Mouse (Mus musculus): ENCODE data around the gene Myh13. TPM values are rescaled to one million over a fixed set of nuclear protein-coding genes. Genes with fewer than 3 reads are reported as not detected.

The Myh13 gene
- polyA plus RNA-seq, 1 experiment: not detected

GRCm38 (mm10) chr11:67353011-67353410 lies 31.6 kb downstream of the Myh13 start:
- no peak overlapping the region for H3K4me3 ChIP-seq (ENCODE audit: insufficient read depth, low read length)
- no peaks in the 10 kb centered on the region for H3K4me1 ChIP-seq (ENCODE audit: control insufficient read depth, insufficient read depth, low read length)
- TF ChIP-seq CTCF (IDR thresholded peaks at IDR 0.05; ENCODE audit: low read depth, low read length) (no peak), POLR2A (IDR thresholded peaks at IDR 0.05; ENCODE audit: borderline replicate concordance, low read depth, low read length) (no peak)
- H3K27ac ChIP-seq (ENCODE audit: insufficient read depth, low read depth, low read length): no peak overlapping the region

DNA sequence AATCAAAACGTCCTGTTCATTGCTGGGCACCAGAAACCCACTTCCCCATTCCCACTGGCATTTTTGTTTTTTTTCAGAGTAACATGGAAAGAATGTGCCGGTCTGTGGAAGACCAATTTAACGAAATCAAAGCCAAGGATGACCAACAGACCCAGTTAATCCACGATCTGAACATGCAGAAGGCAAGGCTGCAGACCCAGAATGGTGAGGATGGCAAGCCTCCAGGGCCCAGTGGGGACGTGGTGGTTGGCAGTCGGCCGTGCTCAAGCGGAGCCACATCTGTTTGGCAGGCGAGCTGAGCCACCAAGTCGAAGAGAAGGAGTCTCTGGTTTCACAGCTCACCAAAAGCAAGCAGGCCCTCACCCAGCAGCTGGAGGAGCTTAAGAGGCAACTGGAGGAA lies 36.6 kb downstream of the Myh13 start:
- Histone ChIP-seq H3K4me3 (ENCODE audit: insufficient read depth, low read length) (no peak overlapping the region), H3K4me1 (ENCODE audit: control insufficient read depth, insufficient read depth, low read length) (no peaks in the 10 kb centered on the region)
- TF ChIP-seq POLR2A (IDR thresholded peaks at IDR 0.05; ENCODE audit: borderline replicate concordance, low read depth, low read length) (no peak), CTCF (IDR thresholded peaks at IDR 0.05; ENCODE audit: low read depth, low read length) (no peak)

DNA sequence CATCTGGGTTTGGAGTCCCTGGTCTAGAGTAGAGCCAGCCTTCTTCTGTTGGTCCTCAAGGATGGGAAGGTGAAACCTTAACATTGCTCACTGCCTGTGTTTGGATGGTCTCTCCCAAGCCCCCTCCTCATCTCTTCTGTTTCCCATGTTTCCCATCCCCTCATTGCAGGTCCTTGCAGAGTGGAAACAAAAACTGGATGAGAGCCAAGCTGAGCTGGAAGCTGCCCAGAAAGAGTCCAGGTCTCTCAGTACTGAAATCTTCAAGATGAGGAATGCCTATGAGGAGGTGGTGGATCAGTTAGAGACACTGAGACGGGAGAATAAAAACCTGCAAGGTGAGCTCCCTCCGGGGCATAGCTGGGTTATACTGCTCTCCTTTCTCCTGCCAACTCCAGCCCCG lies 40.8 kb downstream of the Myh13 start:
- TF ChIP-seq CTCF (IDR thresholded peaks at IDR 0.05; ENCODE audit: low read depth, low read length) (no peak), POLR2A (IDR thresholded peaks at IDR 0.05; ENCODE audit: borderline replicate concordance, low read depth, low read length) (no peak)
- H3K4me3 ChIP-seq (ENCODE audit: insufficient read depth, low read length): no peak overlapping the region
- H3K4me1 ChIP-seq (ENCODE audit: control insufficient read depth, insufficient read depth, low read length): no peaks in the 10 kb centered on the region
- H3K27ac ChIP-seq (ENCODE audit: insufficient read depth, low read depth, low read length): no peak overlapping the region

More for the DNA sequence above, 36.6 kb downstream of the Myh13 start:
- H3K27ac ChIP-seq (ENCODE audit: insufficient read depth, low read depth, low read length): no peak overlapping the region

DNA sequence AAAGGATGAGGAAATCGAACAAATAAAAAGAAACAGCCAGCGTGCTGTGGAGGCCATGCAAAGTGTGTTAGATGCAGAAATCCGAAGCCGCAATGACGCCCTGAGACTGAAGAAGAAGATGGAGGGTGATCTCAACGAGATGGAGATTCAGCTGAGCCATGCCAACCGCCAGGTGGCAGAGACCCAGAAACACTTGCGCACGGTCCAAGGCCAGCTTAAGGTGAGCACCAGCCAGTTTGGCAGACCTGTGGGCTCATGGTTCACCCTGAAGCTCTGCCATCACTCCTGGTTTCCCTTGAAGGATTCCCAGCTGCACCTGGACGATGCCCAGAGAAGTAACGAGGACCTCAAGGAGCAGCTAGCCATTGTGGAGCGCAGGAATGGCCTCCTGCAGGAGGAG lies 43.1 kb downstream of the Myh13 start:
- TF ChIP-seq POLR2A (IDR thresholded peaks at IDR 0.05; ENCODE audit: borderline replicate concordance, low read depth, low read length): no peak
- TF ChIP-seq CTCF (IDR thresholded peaks at IDR 0.05; ENCODE audit: low read depth, low read length): no peak
- Histone ChIP-seq H3K4me1 (ENCODE audit: control insufficient read depth, insufficient read depth, low read length) (no peaks in the 10 kb centered on the region), H3K27ac (ENCODE audit: insufficient read depth, low read depth, low read length) (no peak overlapping the region), H3K4me3 (ENCODE audit: insufficient read depth, low read length) (no peak overlapping the region)

DNA sequence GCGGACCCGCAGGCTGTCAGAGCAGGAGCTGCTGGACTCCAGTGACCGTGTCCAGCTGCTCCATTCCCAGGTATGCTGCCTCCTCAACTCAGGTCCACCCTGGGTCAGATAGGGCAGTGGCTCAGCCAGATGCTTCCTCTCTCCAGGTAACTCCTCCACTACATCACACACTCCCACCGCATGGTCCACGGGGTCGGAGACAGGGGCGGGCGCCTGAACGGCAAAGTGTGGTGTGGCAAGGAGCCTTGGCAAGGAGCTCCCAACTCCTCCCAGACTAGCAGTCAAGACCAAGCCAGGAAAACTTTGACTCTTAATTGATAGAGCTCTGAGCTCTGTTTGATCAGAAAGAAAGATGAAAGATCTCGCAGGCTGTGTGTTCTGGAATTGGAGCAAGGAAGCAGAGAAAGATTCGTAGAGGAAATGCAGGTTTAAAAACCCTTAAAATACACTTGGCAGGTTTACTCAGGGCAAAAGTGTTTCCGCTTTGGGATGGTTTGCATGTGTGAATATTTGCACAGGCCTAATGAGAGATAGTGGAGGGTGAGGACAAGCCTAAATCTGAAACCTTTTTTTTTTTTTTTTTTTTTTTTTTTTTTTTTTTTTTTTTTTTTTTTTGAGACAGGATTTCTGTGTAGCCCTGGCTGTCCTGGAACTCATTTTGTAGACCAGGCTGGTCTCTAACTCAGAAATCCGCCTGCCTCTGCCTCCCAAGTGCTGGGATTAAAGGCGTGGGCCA lies 43.7 kb downstream of the Myh13 start:
- Histone ChIP-seq H3K4me3 (ENCODE audit: insufficient read depth, low read length) (no peak overlapping the region), H3K27ac (ENCODE audit: insufficient read depth, low read depth, low read length) (no peak overlapping the region), H3K4me1 (ENCODE audit: control insufficient read depth, insufficient read depth, low read length) (no peaks in the 10 kb centered on the region)
- no peak for TF ChIP-seq POLR2A (IDR thresholded peaks at IDR 0.05; ENCODE audit: borderline replicate concordance, low read depth, low read length)
- TF ChIP-seq CTCF (IDR thresholded peaks at IDR 0.05; ENCODE audit: low read depth, low read length): no peak

DNA sequence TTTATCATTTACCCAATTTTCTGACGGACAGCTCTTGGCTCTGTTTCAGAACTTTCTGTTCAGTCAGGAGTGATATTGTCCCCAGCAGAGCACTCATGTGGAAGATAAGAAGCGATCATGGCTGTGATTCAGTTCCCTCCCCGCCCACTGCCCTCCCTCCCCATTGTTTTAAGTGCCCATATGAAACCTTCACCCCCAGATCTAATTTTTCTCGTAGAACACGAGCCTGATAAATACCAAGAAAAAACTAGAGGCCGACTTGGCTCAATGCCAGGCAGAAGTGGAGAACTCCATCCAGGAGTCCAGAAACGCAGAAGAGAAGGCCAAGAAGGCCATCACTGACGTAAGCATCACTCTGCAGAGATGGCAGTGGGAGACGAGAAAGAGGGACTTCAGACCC lies 45.5 kb downstream of the Myh13 start:
- no peak overlapping the region for H3K27ac ChIP-seq (ENCODE audit: insufficient read depth, low read depth, low read length)
- TF ChIP-seq CTCF (IDR thresholded peaks at IDR 0.05; ENCODE audit: low read depth, low read length) (no peak), POLR2A (IDR thresholded peaks at IDR 0.05; ENCODE audit: borderline replicate concordance, low read depth, low read length) (no peak)
- H3K4me3 ChIP-seq (ENCODE audit: insufficient read depth, low read length): no peak overlapping the region
- H3K4me1 ChIP-seq (ENCODE audit: control insufficient read depth, insufficient read depth, low read length): no peaks in the 10 kb centered on the region

- Histone ChIP-seq H3K4me3 (ENCODE audit: insufficient read depth, low read length) (no peak overlapping the region), H3K27ac (ENCODE audit: insufficient read depth, low read depth, low read length) (no peak overlapping the region), H3K4me1 (ENCODE audit: control insufficient read depth, insufficient read depth, low read length) (no peaks in the 10 kb centered on the region)
- TF ChIP-seq POLR2A (IDR thresholded peaks at IDR 0.05; ENCODE audit: borderline replicate concordance, low read depth, low read length) (no peak), CTCF (IDR thresholded peaks at IDR 0.05; ENCODE audit: low read depth, low read length) (peak; percentile 35; the same call in 1 of the 2 replicates)
These were observed 51.9 kb downstream of the Myh13 start for GRCm38 (mm10) chr11:67373333-67373732.

GRCm38 (mm10) chr11:67376308-67376707 lies 54.9 kb downstream of the Myh13 start:
- H3K27ac ChIP-seq (ENCODE audit: insufficient read depth, low read depth, low read length): no peak overlapping the region
- TF ChIP-seq CTCF (IDR thresholded peaks at IDR 0.05; ENCODE audit: low read depth, low read length) (no peak), POLR2A (IDR thresholded peaks at IDR 0.05; ENCODE audit: borderline replicate concordance, low read depth, low read length) (no peak)
- H3K4me3 ChIP-seq (ENCODE audit: insufficient read depth, low read length): no peak overlapping the region
- peaks cover 3% of the 10 kb centered on the region; the same call in 1 of the 2 replicates for H3K4me1 ChIP-seq (ENCODE audit: control insufficient read depth, insufficient read depth, low read length)

DNA sequence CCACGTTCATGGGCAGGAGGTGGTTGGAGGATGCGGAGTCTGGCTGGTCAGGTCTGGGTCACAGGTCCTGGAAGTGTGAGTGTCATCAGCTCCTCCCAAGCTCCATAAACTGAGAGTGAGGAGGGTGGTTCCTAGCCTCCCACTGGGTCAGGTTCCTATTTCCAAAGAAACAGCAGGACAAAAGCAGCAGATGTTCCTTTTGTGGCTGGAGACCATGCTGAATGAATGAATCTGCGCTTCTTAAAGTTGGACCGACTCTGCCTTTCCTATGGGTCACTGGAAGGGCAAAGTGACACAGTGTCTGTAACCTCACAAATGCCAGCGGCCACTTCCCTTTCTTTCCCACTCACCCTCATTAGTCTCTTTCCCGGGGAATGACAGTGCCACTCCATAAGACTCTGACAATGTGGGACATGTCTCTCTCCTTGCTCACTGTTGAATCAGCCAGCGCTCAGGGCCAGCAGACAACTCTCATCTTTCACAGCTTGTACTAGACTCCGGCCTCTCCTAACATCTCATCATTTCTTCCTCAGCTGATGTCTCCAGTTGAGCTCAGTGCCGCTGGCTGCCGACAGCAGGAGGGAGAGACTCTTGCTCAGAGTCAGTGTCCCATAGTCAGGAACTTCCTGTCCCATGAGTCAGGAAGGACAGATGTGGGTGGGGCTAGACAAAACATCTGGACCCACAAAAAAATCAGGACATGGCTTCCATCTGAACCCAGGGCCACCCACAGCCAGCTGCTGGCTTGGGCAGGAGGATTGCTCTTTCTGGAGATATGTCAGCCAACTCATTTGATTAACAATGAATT lies 58.4 kb downstream of the Myh13 start:
- Histone ChIP-seq H3K27ac (ENCODE audit: insufficient read depth, low read depth, low read length) (no peak overlapping the region), H3K4me3 (ENCODE audit: insufficient read depth, low read length) (no peak overlapping the region), H3K4me1 (ENCODE audit: control insufficient read depth, insufficient read depth, low read length) (peaks cover 3% of the 10 kb centered on the region; the same call in 1 of the 2 replicates)
- no peak for TF ChIP-seq POLR2A (IDR thresholded peaks at IDR 0.05; ENCODE audit: borderline replicate concordance, low read depth, low read length)
- TF ChIP-seq CTCF (IDR thresholded peaks at IDR 0.05; ENCODE audit: low read depth, low read length): no peak

- no peak overlapping the region for H3K27ac ChIP-seq (ENCODE audit: insufficient read depth, low read depth, low read length)
- H3K4me3 ChIP-seq (ENCODE audit: insufficient read depth, low read length): no peak overlapping the region
- peaks cover 3% of the 10 kb centered on the region; the same call in 1 of the 2 replicates for H3K4me1 ChIP-seq (ENCODE audit: control insufficient read depth, insufficient read depth, low read length)
- TF ChIP-seq POLR2A (IDR thresholded peaks at IDR 0.05; ENCODE audit: borderline replicate concordance, low read depth, low read length) (no peak), CTCF (IDR thresholded peaks at IDR 0.05; ENCODE audit: low read depth, low read length) (no peak)
These were observed 60.4 kb downstream of the Myh13 start for GRCm38 (mm10) chr11:67381833-67382232.

Data from bone marrow macrophage, adult 2 months (primary cell).